Mouse (Mus musculus): Measurements from ENCODE around the gene Pcbd1.

DNA sequence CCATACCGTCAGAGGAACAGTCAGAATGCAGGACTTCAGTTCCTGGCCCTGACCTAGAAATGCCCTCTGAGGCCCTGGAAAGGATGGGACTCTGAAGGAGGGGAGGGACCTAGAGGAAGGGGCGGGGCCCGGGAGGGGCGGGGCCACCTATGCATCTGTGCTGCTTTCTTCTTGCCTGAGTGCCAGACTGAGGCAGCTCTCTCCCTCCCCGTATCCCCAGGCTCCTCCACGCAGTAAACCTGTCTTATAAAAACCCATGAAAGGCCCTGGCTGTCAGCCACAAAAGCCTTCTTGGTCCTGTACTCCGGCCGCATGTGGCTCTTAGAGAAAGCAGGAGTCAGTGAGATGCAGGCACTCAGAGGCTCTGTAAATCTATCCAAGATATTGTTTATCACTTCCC lies 44.0 kb upstream of the Pcbd1 start:
- TF ChIP-seq CTCF (IDR thresholded peaks at IDR 0.05; ENCODE audit: extremely low read depth, insufficient read depth, insufficient read length, insufficient replicate concordance) (no peak), POLR2A (IDR thresholded peaks at IDR 0.05; ENCODE audit: low read depth, low read length) (no peak)

All from spleen, adult 2 months (tissue).